Mouse (Mus musculus) ovary, postnatal 36 days (tissue): ENCODE data around the gene Klhl26.

Source experiments
- DNase-seq: peaks from one replicate; pipeline ENCODE4 v3.0.0; 2022; ENCODE audit warnings: low spot score, mixed read lengths

Gene Klhl26

GRCm38 (mm10) chr8:70471856-70472255 is 4.9 kb downstream of the Klhl26 start:
- no peak for DNase-seq

GRCm38 (mm10) chr8:70469938-70470337 is 6.8 kb downstream of the Klhl26 start:
- DNase-seq, result no peak

GRCm38 (mm10) chr8:70469295-70469916 is 7.4 kb downstream of the Klhl26 start:
- DNase-seq, result no peak

- DNase-seq, result no peak
Measured at GRCm38 (mm10) chr8:70468733-70469132, 8.0 kb downstream of the Klhl26 start.

- DNase-seq, result no peak
Measured at GRCm38 (mm10) chr8:70467907-70468306, 8.9 kb downstream of the Klhl26 start.

- no peak for DNase-seq
Measured at GRCm38 (mm10) chr8:70467229-70467725, 9.5 kb downstream of the Klhl26 start.

- DNase-seq, result no peak
Measured at GRCm38 (mm10) chr8:70466771-70467170, 10.0 kb downstream of the Klhl26 start.

GRCm38 (mm10) chr8:70466305-70466704 is 10.5 kb downstream of the Klhl26 start:
- no peak for DNase-seq

- DNase-seq, result no peak
Measured at GRCm38 (mm10) chr8:70465701-70466100, 11.1 kb downstream of the Klhl26 start.

- DNase-seq, result no peak
Measured at GRCm38 (mm10) chr8:70464162-70464561, 12.6 kb downstream of the Klhl26 start.

- no peak for DNase-seq
Measured at GRCm38 (mm10) chr8:70463306-70463705, 13.5 kb downstream of the Klhl26 start.

GRCm38 (mm10) chr8:70462516-70462813 is 14.3 kb downstream of the Klhl26 start:
- DNase-seq, result no peak

GRCm38 (mm10) chr8:70461765-70462515 is 14.8 kb downstream of the Klhl26 start:
- DNase-seq, result no peak

- DNase-seq, result no peak
Measured at GRCm38 (mm10) chr8:70460606-70461005, 16.2 kb downstream of the Klhl26 start.

- DNase-seq, result no peak
Measured at GRCm38 (mm10) chr8:70460199-70460598, 16.6 kb downstream of the Klhl26 start.

- no peak for DNase-seq
Measured at GRCm38 (mm10) chr8:70459636-70460035, 17.1 kb downstream of the Klhl26 start.

- no peak for DNase-seq
Measured at GRCm38 (mm10) chr8:70458462-70458861, 18.3 kb downstream of the Klhl26 start.

- DNase-seq, result no peak
Measured at GRCm38 (mm10) chr8:70457882-70458281, 18.9 kb downstream of the Klhl26 start.

GRCm38 (mm10) chr8:70456996-70457395 is 19.8 kb downstream of the Klhl26 start:
- DNase-seq, result no peak

GRCm38 (mm10) chr8:70453852-70454251 is 22.9 kb downstream of the Klhl26 start:
- no peak for DNase-seq

- DNase-seq, result no peak
Measured at GRCm38 (mm10) chr8:70452196-70452966, 24.4 kb downstream of the Klhl26 start.

- peak; percentile 35 for DNase-seq
Measured at GRCm38 (mm10) chr8:70447639-70448420, 28.9 kb downstream of the Klhl26 start.
